Mouse (Mus musculus): ENCODE results near the gene Gsg1l.

GRCm38 (mm10) chr7:126088155-126088554, 5.9 kb upstream of the Gsg1l start:
- TF ChIP-seq CTCF (IDR thresholded peaks at IDR 0.05; ENCODE audit: low read depth) (peak; percentile 18; the same call in 1 of the 2 replicates), EP300 (IDR thresholded peaks at IDR 0.05; ENCODE audit: low read depth) (no peak)

Measured in liver, embryonic 14.5 days (tissue).